Mouse (Mus musculus): Measurements from ENCODE around the gene Rabl2.

Rabl2 gene

GRCm38 (mm10) chr15:89551733-89552132 lies 40.0 kb downstream of the Rabl2 start:
- DNase-seq (ENCODE audit: low spot score in 2 of 2) = no peak

GRCm38 (mm10) chr15:89550506-89550905 lies 41.2 kb downstream of the Rabl2 start:
- no peak for DNase-seq (ENCODE audit: low spot score in 2 of 2)

GRCm38 (mm10) chr15:89548837-89549236 lies 42.9 kb downstream of the Rabl2 start:
- no peak for DNase-seq (ENCODE audit: low spot score in 2 of 2)

- no peak for DNase-seq (ENCODE audit: low spot score in 2 of 2)
Observed at GRCm38 (mm10) chr15:89547824-89548601, 43.7 kb downstream of the Rabl2 start.

- DNase-seq (ENCODE audit: low spot score in 2 of 2) = no peak
Observed at GRCm38 (mm10) chr15:89547321-89547720, 44.4 kb downstream of the Rabl2 start.

GRCm38 (mm10) chr15:89544171-89544570 lies 47.6 kb downstream of the Rabl2 start:
- DNase-seq (ENCODE audit: low spot score in 2 of 2) = no peak

- DNase-seq (ENCODE audit: low spot score in 2 of 2) = no peak
Observed at GRCm38 (mm10) chr15:89533843-89534207, 57.9 kb downstream of the Rabl2 start.

- no peak for DNase-seq (ENCODE audit: low spot score in 2 of 2)
Observed at GRCm38 (mm10) chr15:89532924-89533842, 58.5 kb downstream of the Rabl2 start.
